Mouse (Mus musculus): Measurements from ENCODE around the gene 4930558C23Rik.
A peak's percentile ranks its signal among the peaks of the same experiment; 100 is the strongest.
"Not testable (repeated sequence)": the region's sequence is repeated elsewhere in the genome, so short reads cannot be mapped to it uniquely, and the experiment has no call there.

4930558C23Rik gene

DNA sequence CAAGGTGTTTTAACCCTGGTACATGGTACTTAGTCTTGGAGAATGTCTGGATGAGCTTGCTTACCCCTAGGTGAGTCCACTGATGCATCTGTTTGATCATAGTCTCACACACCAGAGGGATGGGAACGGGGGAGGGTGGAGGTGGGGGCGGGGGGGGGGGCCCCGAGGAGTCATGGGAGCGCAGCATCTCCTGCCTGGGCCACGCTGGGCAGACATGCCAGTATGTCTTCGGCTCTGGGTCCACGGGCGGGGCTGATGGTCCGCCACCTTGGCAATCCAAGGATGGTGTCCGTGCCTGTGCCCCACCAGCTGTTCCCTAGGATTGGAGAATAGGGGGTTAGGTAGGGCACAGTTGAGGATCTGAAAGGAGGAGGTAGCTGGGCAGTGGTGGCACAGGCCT is 29.4 kb downstream of the 4930558C23Rik start:
- no peak for DNase-seq (ENCODE audit: low read depth, low spot score)

DNA sequence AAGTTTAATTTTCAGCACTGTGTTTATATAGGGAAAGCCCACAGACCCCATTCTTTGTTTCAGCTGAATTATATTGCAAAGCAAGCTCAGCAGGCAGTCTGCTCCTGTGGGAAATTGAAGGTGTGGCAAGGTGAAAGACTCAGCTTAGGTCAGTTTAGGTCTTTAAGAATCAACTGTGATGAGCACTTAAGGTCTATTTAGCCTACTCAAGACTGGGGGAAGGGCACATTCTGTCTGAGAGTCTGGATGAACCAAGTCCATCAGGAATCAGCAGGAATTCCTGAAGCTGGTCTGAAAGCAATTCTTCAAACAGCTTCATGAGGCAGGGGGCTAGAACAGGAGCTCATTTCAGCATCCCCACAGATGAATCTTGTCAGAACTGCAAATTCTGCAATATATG is 32.5 kb downstream of the 4930558C23Rik start:
- DNase-seq (ENCODE audit: low read depth, low spot score) = no peak

DNA sequence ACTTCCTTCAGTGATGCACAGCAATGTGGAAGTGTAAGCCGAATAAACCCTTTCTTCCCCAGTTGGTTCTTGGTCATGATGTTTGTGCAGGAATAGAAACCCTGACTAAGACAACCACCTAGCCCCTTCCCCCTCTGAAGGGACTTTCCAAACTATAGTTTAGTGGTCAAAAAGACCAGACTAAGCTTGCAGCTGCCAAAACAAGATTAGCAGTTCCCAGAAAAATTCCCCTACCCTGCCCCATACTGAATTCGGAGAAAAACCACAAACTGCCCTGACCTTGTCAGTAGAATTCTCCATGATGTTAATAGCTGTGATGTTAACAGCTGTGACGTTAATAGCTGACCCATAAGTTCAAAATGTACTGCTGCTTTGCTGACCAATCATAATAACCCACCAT is 42.4 kb downstream of the 4930558C23Rik start:
- not testable (repeated sequence) for DNase-seq (ENCODE audit: low read depth, low spot score)

DNA sequence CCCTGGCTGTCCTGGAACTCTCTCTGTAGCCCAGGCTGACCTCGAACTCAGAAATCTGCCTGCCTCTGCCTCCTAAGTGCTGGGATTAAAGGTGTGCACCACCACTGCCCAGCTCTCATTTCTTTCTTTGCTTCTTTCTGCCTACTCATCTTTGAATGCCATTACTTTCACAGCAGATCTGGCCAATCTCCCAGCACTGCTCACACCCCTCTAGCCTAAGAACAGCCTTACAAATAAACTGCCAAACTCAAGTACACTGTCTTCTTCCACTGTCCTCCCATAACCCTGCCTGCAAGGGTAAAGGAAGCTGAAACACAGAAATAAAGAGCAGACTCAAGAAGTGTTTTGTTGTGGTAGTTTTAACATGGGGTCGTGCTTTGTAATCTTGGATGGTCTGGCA is 44.9 kb downstream of the 4930558C23Rik start:
- DNase-seq (ENCODE audit: low read depth, low spot score) = no peak

DNA sequence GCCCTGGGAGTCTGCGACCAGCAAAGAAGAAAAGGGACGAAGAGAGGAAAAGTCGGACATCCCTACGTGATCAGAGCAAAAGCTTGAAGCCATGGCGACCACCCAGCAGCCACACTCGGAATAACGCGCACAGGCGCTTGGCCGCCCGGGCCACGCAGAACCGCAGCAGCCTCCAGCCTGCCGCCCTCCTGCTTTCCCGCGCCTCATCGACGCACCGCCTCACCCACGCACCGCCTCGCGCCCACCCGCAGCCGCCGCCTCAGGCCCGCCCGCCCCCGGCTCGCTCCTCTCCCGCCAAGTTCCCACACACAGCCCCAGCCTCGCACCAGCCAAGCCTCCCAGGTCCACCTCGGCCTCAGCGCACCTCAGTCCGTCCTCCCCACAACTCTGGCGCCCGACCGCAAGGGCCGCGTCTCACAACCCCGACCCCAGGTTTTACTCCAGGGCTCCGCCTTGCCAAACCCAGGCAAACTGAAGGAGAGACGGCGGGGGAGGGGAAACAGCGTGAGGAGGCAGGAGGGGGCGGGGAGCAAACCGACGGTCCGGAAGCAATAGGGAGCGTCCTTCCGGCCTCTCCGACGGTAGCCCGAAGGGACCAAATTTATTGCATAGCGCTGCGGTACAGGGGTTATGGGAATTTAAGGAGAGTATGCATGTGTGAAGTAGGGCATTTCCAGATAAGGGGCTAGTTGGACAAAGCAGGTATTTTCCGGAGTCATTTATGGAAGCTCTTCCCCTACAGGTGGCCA is 45.8 kb downstream of the 4930558C23Rik start, which contains the start of gene Setdb1:
TSS of gene Setdb1 (minus strand) at position 502 of the 749 bp plus-strand sequence.
- DNase-seq (ENCODE audit: low read depth, low spot score) = peak; percentile 94

DNA sequence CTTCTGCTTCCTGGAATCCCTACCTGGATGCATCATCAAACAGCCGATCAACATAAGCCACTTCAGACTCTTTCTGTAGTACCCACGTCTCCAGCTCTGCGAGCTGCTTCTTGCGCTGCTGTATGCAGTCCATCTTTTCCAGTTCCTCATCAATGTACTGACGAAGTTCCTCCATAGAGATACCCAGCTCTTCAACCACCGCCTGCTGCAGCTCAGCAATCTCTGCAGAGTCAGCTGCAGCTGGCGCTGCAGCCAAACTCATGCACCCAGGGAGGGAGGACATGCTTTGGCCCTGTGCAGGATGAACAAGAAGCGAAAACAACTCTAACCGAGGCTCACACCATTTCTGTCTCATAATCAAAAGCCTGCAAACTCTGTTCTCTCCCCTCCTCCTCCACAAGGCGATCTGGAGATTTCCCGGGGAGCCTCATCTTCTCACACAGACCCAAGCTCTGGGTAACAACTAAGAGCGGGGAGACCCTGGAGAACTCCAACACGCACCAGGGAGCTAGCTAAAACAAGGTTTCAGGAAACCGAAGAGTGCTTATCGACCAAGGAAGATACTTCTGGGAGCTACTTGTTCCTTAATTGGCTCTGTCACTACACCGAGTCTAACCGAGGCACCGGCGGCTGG is 46.6 kb downstream of the 4930558C23Rik start:
- DNase-seq (ENCODE audit: low read depth, low spot score) = not testable (repeated sequence)

DNA sequence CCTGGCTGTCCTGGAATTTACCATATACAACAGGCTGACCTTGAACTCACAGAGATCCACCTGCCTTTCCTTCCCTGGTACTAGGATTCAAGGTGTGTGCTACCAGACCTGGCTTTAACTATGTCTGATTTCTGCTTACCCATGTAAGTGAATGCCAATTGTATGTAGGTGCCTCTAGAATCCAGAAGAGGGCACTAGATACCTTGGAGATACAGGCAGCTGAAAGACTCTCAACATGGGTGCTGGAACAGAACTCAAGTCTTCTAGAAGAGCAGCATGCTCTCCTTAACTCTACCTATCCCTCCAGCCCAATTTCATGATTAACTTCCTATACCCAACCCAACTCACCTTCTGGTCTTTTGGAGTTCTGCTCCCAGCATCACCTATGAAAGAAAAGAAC is 53.1 kb downstream of the 4930558C23Rik start:
- DNase-seq (ENCODE audit: low read depth, low spot score) = peak; percentile 33

DNA sequence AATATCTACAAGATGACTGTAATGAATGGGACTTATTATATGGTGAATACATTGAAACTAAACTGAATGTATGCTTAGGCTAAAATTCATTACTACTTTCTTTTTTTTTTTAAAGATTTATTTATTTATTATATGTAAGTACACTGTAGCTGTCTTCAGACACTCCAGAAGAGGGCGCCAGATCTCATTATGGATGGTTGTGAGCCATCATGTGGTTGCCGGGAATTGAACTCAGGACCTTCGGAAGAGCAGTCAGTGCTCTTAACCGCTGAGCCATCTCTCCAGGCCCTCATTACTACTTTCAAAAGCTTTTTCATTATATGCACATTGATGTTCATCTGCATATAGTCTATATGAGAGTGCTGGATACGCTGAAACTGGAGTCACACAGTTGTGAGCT is 54.3 kb downstream of the 4930558C23Rik start:
- DNase-seq (ENCODE audit: low read depth, low spot score) = not testable (repeated sequence)

DNA sequence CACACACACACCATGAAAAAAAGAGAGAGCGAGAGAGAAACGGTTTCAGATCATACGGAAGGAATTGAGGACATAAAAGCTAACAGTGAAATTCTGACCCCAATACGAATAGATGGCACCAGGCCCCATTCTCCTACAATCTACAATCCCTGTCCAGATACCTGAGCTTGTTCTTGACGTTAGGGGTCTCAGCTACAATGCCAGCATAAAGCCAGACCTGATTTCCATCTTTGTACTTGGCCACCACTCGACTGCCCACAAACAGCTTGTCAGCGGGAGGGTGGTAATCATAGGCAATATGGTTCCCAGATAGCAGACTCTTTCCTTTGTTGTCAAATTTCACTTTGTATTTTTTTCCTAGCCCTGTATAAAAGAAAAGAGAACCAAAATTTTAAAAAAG is 56.2 kb downstream of the 4930558C23Rik start:
- no peak for DNase-seq (ENCODE audit: low read depth, low spot score)

DNA sequence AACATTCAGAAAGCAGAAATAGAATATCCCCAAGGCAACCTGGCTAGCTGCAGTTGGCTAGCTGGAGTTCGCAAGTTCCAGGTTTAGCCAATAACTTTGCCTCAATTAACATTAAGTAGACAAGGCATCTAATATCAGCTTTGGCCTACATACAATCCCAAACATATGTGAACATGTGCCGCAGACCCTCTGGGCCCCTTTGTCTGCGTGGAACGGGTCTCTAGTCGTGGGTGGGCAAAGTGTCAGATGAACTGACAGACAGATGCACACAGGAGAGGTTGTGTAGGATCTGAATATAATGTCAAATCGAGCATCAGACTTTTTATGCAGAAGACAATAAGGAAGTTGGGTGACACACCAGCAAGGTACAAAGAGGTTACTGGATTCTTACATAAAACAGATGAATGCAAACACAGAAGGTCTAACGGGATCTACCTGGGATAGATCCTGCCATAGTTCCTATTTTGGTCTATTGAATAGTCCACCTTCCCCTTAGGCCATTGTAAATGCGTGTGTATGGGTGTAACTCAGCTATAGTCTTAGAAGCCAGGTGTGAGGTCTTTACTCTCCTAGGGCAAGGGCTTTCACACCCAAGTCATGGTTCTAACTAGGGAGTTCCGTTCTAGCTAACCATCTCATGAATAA is 59.2 kb downstream of the 4930558C23Rik start:
- DNase-seq (ENCODE audit: low read depth, low spot score) = not testable (repeated sequence)

DNA sequence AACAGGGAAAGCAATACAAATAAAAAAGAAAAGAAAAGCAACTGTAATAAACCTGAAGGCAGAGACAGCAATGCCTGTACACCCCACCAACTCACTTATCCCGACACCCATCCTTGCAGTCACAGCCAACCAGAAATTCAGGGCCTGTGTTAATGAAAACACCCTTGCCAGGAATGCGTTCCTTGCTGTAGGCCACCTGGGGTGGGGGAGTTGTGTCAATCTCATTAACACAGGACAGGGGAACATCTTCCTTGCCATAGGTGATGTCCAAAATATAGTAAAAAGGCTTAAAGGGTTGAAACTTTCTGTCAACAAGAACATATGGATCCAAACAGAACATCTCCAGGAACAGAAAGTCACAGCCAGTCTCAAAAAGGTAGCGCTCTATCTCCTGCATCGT is 64.4 kb downstream of the 4930558C23Rik start:
- no peak for DNase-seq (ENCODE audit: low read depth, low spot score)

DNA sequence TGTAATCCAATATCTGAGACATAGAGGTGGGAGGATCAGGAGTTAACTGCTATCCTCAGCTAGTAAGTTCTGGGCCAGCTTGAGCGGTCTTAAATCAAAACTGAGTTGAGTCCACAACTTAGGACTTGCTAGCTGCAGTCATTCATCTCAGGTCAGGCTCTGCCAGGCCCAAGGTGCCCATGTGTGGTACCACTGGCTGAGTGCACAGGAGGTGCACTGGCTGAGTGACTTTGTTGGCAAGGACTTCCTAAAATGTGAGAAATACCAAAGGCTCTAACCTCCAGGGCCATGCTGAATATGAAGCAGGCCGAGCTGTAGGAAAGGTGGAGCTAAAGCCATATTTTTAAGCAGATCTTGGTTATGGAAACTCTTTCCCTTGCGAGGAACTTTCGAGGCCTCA is 65.3 kb downstream of the 4930558C23Rik start:
- DNase-seq (ENCODE audit: low read depth, low spot score) = no peak
